Mouse (Mus musculus) CH12.LX (cell line): ENCODE results near the gene Ptprd.

ENCODE experiments used
- MXI1 ChIP-seq: IDR thresholded peaks from 2 replicates; pipeline ENCODE4 v1.6.1; 2011; ENCODE audit warnings: mild to moderate bottlenecking, low read depth, low read length, improper control_type of control experiment
- ZNF384 ChIP-seq: IDR thresholded peaks from 2 replicates; pipeline ENCODE4 v1.6.1; 2012; ENCODE audit warnings: low read depth, low read length, improper control_type of control experiment, inconsistent platforms

- TF ChIP-seq MXI1 (no peak), ZNF384 (no peak)
Measured at GRCm38 (mm10) chr4:78235316-78235715, 23.6 kb upstream of the Ptprd start.
